Mouse (Mus musculus) Muller cell, postnatal 12 days (primary cell): Measurements from ENCODE around the gene Mapkbp1.
A peak's percentile ranks its signal among the peaks of the same experiment; 100 is the strongest.

ENCODE experiments used
- DNase-seq: peaks from one replicate; pipeline ENCODE4 v3.0.0-alpha.2; 2015; ENCODE audit errors: inconsistent ontology term

Mapkbp1 gene

GRCm38 (mm10) chr2:119972537-119972879 is at the start of gene Mapkbp1:
Gene Mapkbp1 (plus strand): TSS chr2:119972699.
- DNase-seq: no peak

DNA sequence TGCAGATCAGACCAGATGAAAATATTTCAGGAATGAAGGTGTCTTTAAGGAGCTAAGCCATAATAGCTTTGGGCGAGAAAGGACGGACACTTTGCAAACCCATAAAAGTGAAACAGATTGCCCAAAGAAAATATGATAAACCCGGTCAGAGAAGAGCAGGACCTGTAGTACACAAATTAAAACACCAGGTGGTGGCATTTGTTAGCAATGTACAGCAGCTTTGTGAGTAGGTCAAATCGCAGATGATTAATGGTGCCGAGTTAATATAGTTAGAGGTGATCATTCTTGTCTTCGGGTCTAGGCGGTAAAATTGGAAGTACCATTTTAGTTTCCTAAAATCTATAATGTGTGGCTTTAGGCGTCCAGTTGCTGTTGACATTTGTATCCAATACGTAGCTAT is 1.9 kb upstream of the Mapkbp1 start:
- DNase-seq: peak; percentile 35

DNA sequence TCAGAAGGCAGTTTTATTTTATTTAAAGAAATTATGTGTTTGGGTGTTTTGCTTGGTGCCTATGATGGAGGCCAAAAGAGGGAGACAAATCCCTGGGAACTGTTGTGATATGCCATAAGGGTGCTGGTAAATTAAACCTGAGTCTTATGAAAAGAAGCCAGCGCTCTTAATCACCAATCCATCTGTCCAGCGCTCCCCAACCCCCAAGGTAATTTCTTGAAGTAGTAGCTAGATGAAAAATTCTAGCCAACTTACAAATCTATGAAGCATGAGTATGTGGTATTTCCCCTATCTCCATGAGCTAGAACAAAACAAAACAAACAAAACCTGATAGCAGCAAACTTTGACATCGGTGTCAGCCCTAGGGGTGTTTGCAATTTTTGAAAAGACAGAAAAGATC is 1.2 kb upstream of the Mapkbp1 start:
- no peak for DNase-seq

DNA sequence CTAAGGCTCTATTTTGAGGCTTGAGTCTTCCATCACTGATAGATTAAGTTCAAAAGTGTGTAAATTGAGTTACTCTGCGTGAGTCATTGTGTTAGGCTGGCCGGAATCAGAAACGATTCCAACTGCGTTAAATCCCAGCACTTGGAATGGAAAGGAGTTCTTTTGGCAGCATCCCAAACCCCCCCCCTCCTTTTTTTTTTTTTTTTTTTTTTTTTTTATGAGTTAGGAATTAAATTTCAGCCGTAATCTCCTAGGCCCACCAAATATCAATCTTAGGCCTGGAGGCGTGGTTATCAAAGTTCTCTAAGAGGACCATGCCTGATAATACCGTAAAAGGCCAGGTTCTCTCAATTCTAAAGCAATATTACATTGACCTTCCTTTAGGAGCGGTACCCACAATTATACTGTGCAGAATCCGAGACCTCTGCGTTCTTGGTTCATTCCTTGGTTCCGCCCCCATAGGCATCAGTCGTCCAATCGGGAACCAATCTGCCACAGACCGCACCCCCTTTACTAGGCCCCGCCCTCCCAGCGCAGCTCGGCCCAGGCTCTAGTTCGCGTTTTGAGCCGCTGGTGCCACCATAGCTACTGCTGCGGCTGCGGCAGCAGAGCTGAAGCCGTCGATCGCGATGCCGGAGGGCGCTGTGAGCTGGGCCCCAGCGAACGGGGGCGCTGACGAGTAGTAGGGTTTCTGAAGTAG is 512 bp upstream of the Mapkbp1 start:
- DNase-seq: peak; percentile 98

- no peak for DNase-seq
These were observed 8.0 kb downstream of the Mapkbp1 start for GRCm38 (mm10) chr2:119980343-119980986.

DNA sequence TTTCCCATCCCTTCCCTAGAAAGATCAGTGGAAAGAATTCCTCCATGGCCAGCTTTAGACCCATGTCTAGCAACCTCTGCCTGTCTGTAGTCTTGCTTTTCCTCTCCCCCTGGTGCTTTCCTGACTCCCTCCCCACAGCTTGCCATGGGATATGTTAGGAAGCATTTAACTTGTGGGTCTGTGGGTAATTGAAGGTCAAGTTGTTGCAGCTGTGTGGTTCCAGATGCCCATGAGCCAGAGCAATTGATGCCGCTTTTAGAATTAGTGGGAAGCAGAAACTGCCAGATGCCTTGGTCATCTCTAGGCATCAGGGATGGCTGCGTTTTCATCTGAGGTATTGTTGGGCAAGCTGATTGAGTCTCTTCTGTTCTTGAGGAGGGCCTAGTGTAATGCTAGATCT is 9.1 kb downstream of the Mapkbp1 start:
- DNase-seq: no peak

DNA sequence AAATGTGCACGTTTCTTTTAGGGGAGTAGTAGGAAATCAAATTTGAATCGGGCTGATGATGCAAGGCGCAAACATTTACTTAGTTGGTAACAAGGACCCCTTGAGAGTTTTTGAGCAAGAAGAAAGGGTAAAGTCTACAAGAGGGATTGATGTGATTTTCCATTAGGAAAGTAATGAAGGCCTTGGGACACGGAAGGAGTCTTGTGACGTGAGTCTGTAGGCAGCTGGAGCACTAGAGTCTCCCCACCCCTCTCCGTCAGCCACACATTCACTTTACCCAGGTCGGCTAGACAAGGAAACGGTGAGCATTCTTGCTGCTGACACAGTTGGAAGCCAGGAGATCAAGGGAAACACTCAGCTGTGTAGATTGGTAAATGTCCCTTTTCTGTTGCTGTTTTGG is 13.4 kb downstream of the Mapkbp1 start:
- no peak for DNase-seq

- DNase-seq: no peak
These were observed 13.9 kb downstream of the Mapkbp1 start for GRCm38 (mm10) chr2:119986369-119986768.

DNA sequence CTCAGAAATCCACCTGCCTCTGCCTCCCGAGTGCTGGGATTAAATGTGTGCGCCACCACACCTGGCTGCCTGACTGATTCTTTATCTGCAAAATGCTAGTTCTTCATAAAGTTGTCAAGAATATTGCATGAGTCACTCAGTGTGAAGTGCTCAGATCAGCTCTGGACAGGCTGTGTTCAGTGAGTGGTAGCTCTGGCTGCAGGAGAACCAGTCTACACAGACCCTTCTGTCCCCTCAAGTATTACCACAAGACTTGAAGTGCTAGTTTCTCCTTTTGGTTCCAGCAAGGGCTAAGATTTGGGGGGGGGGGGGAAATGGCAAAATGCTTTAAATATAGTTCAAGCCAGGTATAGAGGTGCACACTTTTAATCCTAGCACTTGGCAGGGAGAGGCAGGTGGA is 14.9 kb downstream of the Mapkbp1 start:
- no peak for DNase-seq

GRCm38 (mm10) chr2:119988952-119989351 is 16.5 kb downstream of the Mapkbp1 start:
- DNase-seq: no peak

DNA sequence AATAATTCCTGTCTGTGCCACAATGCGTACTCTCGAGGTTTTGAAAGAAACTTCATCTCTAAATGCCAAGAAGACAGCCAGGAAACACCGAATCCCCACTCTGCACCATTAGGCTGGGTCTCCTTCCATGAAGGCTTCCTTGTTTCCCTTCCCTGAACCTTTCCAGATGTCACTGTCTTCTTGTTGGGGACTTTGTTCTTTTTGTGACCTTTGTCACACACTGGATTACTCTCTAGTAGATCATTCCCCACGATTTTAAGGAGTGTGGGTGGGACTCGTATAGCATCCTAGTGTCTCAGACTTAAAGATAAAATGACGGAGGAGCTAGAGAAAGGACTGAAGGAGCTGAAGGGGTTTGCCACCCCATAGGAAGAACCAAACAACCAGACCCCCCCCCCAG is 18.4 kb downstream of the Mapkbp1 start:
- DNase-seq: no peak

DNA sequence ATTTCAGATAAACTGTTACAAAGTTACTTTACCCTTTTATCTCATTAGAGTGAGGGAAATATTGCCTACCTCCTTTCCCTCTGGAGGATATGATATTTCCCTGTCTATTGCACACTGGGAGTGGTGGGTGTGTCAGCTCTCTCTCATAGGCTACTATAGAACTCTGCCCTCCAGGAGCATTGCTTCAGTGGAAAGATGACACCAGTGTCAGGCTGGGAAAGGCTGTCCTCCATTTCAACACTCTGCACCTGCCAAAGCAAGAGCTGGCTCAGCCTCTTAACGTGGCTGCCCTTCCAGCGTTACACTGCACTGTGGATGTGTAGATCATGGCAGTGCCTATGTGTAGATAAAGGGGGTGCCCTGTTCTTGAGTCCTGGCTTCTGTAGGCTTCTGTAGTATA is 19.9 kb downstream of the Mapkbp1 start:
- no peak for DNase-seq

DNA sequence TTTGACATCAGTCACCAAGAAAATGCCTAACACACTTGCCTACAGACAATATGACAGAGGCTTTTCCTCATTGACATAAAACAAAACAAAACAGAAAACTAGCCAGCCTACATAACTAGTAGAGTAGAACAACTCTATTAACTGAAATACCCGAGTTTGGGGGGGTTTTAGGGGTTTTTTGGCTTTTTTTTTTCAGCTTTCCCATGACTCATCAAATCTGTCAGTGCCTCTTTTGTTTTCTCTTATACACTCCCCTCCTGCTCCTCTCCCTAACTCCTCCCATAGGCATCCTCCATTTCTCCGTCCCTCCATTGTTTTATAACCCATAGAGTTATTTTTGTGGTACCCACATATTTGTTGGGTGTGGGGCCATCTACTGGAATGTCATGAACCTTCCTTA is 21.0 kb downstream of the Mapkbp1 start:
- peak; percentile 38 for DNase-seq

- no peak for DNase-seq
These were observed 22.3 kb downstream of the Mapkbp1 start for GRCm38 (mm10) chr2:119994839-119995238.

GRCm38 (mm10) chr2:119995391-119996281 is 23.1 kb downstream of the Mapkbp1 start:
- no peak for DNase-seq

DNA sequence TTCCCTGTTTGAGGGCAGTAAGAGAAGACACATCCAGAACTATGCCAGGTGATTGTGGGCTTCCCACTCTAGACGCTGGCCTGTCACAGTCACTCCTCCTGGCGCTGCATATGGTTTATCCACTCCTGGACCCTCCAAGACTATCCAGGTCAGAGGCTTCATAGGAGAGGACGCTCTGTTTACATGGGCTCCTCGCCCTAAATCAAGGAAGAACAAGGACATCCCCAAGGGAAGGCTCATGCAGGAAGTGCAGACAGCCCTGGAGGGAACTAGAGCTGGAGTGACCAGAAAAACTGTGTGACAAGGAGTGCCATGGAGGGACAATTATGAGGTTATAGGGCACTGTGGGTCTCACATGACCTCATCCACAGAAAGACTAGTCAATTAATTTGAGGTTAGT is 24.9 kb downstream of the Mapkbp1 start:
- DNase-seq: no peak

- DNase-seq: no peak
These were observed 27.2 kb downstream of the Mapkbp1 start for GRCm38 (mm10) chr2:119999731-120000130.

DNA sequence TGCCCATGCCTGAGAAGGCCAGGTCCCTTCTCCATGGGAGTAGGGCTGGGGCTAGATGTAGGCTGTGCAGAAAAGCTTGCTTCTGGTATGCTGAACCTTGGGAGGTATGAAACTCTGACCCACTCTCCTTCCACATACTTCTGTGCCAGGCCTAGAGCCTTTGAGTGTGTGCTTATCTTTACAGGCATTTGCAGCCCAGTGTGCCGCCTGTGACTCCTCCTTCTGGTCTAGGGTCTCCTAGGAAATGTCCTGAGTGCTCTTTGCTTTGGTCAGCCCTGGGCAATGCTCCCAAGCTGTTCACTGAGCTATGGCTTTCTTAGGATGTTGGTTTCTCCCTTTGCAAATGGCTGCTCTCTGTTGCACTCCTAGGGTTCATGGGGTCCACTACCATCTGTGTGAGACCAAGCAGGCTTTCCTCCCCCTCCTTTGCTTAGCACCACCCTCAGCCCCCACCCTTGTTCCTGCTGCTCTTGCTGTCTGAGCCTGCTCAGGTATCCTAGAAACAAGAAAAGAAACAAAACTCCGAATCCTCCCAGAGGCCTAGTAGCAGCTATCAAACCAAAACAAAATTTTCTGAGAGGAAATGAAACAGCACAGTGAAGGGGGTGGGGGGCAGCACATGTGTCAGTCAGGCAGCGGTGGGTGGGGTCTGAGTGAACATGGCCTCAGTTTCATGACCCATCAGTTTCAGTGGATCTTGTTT is 28.5 kb downstream of the Mapkbp1 start:
- no peak for DNase-seq

- no peak for DNase-seq
These were observed 29.5 kb downstream of the Mapkbp1 start for GRCm38 (mm10) chr2:120001956-120002355.

DNA sequence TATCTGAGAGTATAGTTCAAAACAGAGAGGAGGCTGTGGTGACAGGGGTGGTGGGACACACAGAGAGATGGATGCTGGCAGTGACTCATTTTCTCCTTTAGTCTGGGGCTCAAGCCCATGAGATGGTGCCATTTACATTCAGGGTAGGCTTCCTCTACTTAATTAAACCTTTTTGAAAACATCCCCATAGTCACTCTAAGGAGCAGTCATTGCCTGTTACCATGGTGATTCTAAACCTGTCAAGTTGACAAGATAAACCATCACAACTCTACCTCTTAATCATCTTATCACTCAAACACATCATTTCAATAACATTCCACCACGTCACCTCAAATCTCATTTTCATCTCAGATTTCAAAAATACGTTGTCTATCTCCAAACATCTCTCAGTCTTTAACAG is 31.5 kb downstream of the Mapkbp1 start:
- DNase-seq: no peak

DNA sequence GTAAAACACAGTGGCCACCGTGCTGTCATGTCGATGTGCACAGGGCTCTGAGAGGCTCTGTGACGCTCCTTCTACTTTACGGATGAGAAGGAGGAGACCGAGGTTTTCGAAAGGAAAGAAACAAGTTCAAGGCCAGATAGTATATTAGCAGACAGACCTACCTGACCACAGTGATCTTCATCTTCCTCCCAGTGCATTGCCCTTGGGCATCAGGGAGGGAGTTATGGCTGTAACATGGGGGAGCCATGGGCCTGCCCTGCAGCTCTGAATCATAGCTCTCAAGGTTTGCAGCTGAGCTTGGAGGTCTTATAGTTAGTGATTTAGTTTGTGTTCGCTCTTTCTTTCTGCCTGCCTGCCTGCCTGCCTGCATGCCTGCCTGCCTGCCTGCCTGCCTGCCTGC is 34.2 kb downstream of the Mapkbp1 start:
- no peak for DNase-seq

DNA sequence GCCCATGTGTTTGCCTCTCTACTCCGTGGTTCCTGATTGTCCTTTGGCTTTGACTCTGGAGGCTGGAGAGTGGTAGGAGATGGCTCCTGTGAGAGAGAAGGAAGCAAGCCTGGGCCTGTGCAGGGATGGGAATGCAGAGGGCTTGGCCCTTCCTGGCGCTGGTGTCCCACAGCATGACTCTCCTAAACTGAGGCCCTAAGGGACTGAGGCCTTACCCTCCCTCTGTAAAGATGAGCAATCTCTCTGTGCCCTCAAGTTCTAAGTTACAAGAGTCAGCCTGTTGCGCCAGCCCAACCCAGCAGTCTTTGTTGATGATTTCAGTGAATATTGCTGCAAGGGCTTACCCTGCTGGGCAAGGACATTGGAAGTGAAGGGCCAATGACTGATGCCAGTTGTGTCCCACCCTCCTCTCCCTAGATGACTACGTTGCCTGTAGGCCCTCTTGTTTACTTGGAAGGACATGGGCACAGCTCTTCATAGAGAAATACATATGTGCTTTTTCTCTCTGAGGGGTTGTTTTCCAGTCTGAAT is 35.2 kb downstream of the Mapkbp1 start:
- DNase-seq: no peak
